In the genomic region with DNA sequence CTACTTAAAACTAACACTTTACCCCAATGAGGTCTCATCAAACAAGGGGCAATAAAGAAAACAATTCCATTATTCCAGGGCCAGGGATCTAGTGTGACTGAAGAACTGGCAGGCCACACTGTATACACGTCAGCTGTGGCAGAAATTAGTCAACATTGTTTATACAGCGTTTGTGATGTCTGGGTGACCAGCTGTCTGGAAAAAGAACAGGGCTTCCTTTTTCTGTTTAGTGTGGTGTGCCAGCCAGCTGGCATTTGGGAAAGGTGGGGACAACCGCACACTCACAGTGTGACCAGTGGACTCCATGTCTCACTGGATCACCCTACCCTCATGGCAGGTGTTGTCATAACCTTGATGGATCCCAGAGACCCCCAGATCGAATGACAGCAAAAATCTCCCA, we compare ENCODE assay signal across 10 mouse cellular contexts.
DNase-seq lines count a peak whose midpoint lies in the region; ATAC-seq and TF ChIP-seq lines count a peak whose summit lies in the region.
"Had no signal": no experiment of that assay in that cellular context is flagged by ENCODE, and none has a peak within 500 bp of the region (broad histone marks: within the 10 kb centered on the region; RNA-seq: fewer than 3 reads in every experiment).

No protein-coding gene starts in this region.

- H3K4me2 ChIP-seq in forebrain, postnatal 0 days (ENCODE audit: low read depth), result no peak overlapping the region
- no peak overlapping the region for H3K4me2 ChIP-seq in limb, embryonic 13.5 days (replicated peaks)
- H3K4me2 ChIP-seq in kidney, embryonic 16.5 days (replicated peaks; ENCODE audit: low read depth, low read length), result no peak overlapping the region
- H3K4me2 ChIP-seq: midbrain, embryonic 11.5 days had no signal

- no peaks in the 10 kb centered on the region for H3K9me3 ChIP-seq in forebrain, postnatal 0 days (ENCODE audit: low read length)
- H3K9me3 ChIP-seq in forebrain, embryonic 10.5 days, result no peaks in the 10 kb centered on the region
- H3K9me3 ChIP-seq in limb, embryonic 13.5 days, result no peaks in the 10 kb centered on the region
- no peaks in the 10 kb centered on the region for H3K9me3 ChIP-seq in limb, embryonic 10.5 days (replicated peaks)
- no peaks in the 10 kb centered on the region for H3K9me3 ChIP-seq in kidney, embryonic 16.5 days (ENCODE audit: low read length)

- no peak overlapping the region for H3K27ac ChIP-seq in forebrain, postnatal 0 days (ENCODE audit: low read depth, low read length)
- H3K27ac ChIP-seq in forebrain, embryonic 10.5 days, result no peak overlapping the region
- H3K27ac ChIP-seq in limb, embryonic 13.5 days, result no peak overlapping the region; the same call in 1 of the 2 replicates
- no peak overlapping the region for H3K27ac ChIP-seq in limb, embryonic 10.5 days
- H3K27ac ChIP-seq in kidney, embryonic 16.5 days (ENCODE audit: low read length), result no peak overlapping the region

- ATAC-seq in forebrain, postnatal 0 days, result peak; percentile 27; the same call in 1 of the 2 replicates
- 0 out of 2 replicates have a peak, but pooled peaks have one; percentile 24 for ATAC-seq in limb, embryonic 13.5 days (ENCODE audit: low FRiP score, low read depth)
- no peak for ATAC-seq in kidney, embryonic 16.5 days (ENCODE audit: low FRiP score, low TSS enrichment)
- ATAC-seq: CD4-positive, CD25-positive, alpha-beta regulatory T cell, adult 4 months had no signal

- H3K27me3 ChIP-seq in forebrain, postnatal 0 days (ENCODE audit: insufficient read depth, low read length), result no peaks in the 10 kb centered on the region
- no peaks in the 10 kb centered on the region for H3K27me3 ChIP-seq in forebrain, embryonic 10.5 days (ENCODE audit: poor library complexity, severe bottlenecking)
- no peaks in the 10 kb centered on the region for H3K27me3 ChIP-seq in limb, embryonic 13.5 days
- no peaks in the 10 kb centered on the region for H3K27me3 ChIP-seq in limb, embryonic 10.5 days (ENCODE audit: low read depth, poor library complexity, severe bottlenecking)
- no peaks in the 10 kb centered on the region for H3K27me3 ChIP-seq in kidney, embryonic 16.5 days (ENCODE audit: insufficient read depth, low read length)

- H3K9ac ChIP-seq in forebrain, postnatal 0 days, result no peak overlapping the region
- no peak overlapping the region for H3K9ac ChIP-seq in limb, embryonic 13.5 days
- no peak overlapping the region for H3K9ac ChIP-seq in kidney, embryonic 16.5 days (replicated peaks; ENCODE audit: low read length)

- H3K4me3 ChIP-seq in forebrain, postnatal 0 days (ENCODE audit: low read depth, low read length), result no peak overlapping the region
- H3K4me3 ChIP-seq in forebrain, embryonic 10.5 days, result no peak overlapping the region
- H3K4me3 ChIP-seq in limb, embryonic 13.5 days, result no peak overlapping the region
- H3K4me3 ChIP-seq in limb, embryonic 10.5 days, result no peak overlapping the region
- H3K4me3 ChIP-seq in kidney, embryonic 16.5 days (ENCODE audit: low read length), result no peak overlapping the region

- no peaks in the 10 kb centered on the region for H3K4me1 ChIP-seq in forebrain, postnatal 0 days (ENCODE audit: insufficient read depth)
- no peaks in the 10 kb centered on the region for H3K4me1 ChIP-seq in forebrain, embryonic 10.5 days
- H3K4me1 ChIP-seq in limb, embryonic 13.5 days, result no peaks in the 10 kb centered on the region
- no peaks in the 10 kb centered on the region for H3K4me1 ChIP-seq in limb, embryonic 10.5 days
- peaks cover 9% of the 10 kb centered on the region; the same call in 1 of the 2 replicates for H3K4me1 ChIP-seq in kidney, embryonic 16.5 days (ENCODE audit: insufficient read depth, low read length)

- H3K36me3 ChIP-seq in forebrain, postnatal 0 days (ENCODE audit: insufficient read depth), result no peaks in the 10 kb centered on the region
- no peaks in the 10 kb centered on the region for H3K36me3 ChIP-seq in forebrain, embryonic 10.5 days (replicated peaks)
- no peaks in the 10 kb centered on the region for H3K36me3 ChIP-seq in limb, embryonic 13.5 days
- no peaks in the 10 kb centered on the region for H3K36me3 ChIP-seq in limb, embryonic 10.5 days
- H3K36me3 ChIP-seq in kidney, embryonic 16.5 days (ENCODE audit: insufficient read depth, low read length), result no peaks in the 10 kb centered on the region

- 48% methylated on average over 4 of the region's 4 CpGs for WGBS in forebrain, postnatal 0 days
- WGBS in forebrain, embryonic 10.5 days, result 86% methylated on average over 4 of the region's 4 CpGs
- WGBS in limb, embryonic 13.5 days, result 54% methylated on average over 4 of the region's 4 CpGs
- 73% methylated on average over 4 of the region's 4 CpGs for WGBS in limb, embryonic 10.5 days
- 61% methylated on average over 4 of the region's 4 CpGs for WGBS in kidney, embryonic 16.5 days

- no peak for TF ChIP-seq CTCF in forebrain, postnatal 0 days (IDR thresholded peaks at IDR 0.05; ENCODE audit: low read depth)

- peak; percentile 12 for DNase-seq in forebrain, postnatal 0 days
- no peak for DNase-seq in forebrain, embryonic 10.5 days (ENCODE audit: extremely low spot score, low spot score)
- DNase-seq in limb, embryonic 10.5 days (ENCODE audit: low spot score), result no peak
- peak; percentile 19 to 23 for DNase-seq in layer of hippocampus, postnatal 10 days (ENCODE audit: low spot score in 2 of 2)
- peak; percentile 18 for DNase-seq in telencephalon, adult 2 months (ENCODE audit: low read depth, low spot score)
- no peak for DNase-seq in adrenal gland, adult 2 months

Comparison
In these comparisons a context has a peak if more than half of its experiments do, and no peak if none do; other contexts are left out.
1. DNase-seq: peak in forebrain, postnatal 0 days (single experiment), layer of hippocampus, postnatal 10 days (2 of 2) and telencephalon, adult 2 months (single experiment); none in forebrain, embryonic 10.5 days (single experiment), limb, embryonic 10.5 days (single experiment) and adrenal gland, adult 2 months (single experiment).